Mouse (Mus musculus): ENCODE results near the gene Gdap1l1. TPM values are rescaled to one million over a fixed set of nuclear protein-coding genes. Genes with fewer than 3 reads are reported as not detected.

The Gdap1l1 gene
- total and polyA plus RNA-seq, 3 experiments = 0.16 TPM; not detected in 2

DNA sequence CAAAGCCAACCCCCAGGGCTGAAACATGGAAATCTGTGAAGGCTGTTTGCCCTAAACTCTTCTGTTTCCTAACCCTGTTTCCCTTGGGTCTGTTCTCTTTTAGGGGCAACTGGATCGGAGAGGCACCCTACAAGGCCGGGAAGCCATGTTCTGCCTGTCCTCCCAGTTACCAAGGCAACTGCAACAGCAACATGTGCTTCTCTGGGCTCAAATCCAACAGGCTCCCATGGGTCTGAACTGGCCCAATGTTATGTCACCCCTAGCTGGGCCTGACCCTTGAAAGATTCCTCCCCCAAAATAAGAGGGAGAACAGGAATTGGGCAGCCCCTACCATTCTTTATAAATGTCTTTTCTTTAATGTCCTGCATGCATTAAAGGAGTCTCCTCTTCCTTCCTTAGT lies 63.9 kb downstream of the Gdap1l1 start:
- Histone ChIP-seq H3K27me3 (ENCODE audit: insufficient read depth, low read length) (no peaks in the 10 kb centered on the region), H3K9me3 (replicated peaks) (no peaks in the 10 kb centered on the region), H3K4me1 (ENCODE audit: insufficient read depth, low read depth, low read length) (no peaks in the 10 kb centered on the region), H3K4me3 (ENCODE audit: low read depth, low read length) (no peak overlapping the region), H3K36me3 (replicated peaks) (no peaks in the 10 kb centered on the region)
- no peak for TF ChIP-seq TAL1 (conservative IDR thresholded peaks at IDR 0.05; ENCODE audit: low read depth, low read length)
- no peak for TF ChIP-seq GATA2 (IDR thresholded peaks at IDR 0.05; ENCODE audit: borderline replicate concordance, low read depth, low read length)
- TF ChIP-seq CTCF (IDR thresholded peaks at IDR 0.05; ENCODE audit: low read depth, low read length) = no peak
- no peak for DNase-seq (ENCODE audit: low spot score)
- ATAC-seq (ENCODE audit: extremely low read depth, insufficient number of reproducible peaks, low FRiP score, poor library complexity, severe bottlenecking) = no peak

DNA sequence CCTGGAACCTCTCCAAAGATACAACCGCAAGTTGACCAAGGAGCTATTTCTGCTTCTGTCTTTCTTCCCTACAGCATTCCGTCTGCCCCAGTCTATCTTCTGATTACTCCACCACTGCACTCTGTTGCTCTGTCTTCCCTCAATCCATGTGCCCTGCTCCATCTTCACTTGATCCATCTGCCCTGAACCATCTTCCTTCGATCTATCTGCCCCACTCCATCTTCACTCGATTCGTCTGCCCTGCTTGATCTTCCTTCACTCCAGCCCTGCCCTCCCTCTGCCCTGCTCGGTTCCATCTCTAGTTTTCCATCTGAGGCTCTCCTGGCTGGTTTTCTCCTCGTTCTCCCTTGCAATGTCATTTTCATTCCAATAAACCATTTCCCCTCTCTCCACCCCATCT lies 64.9 kb downstream of the Gdap1l1 start:
- Histone ChIP-seq H3K27me3 (ENCODE audit: insufficient read depth, low read length) (no peaks in the 10 kb centered on the region), H3K4me1 (ENCODE audit: insufficient read depth, low read depth, low read length) (no peaks in the 10 kb centered on the region), H3K4me3 (ENCODE audit: low read depth, low read length) (no peak overlapping the region), H3K9me3 (replicated peaks) (no peaks in the 10 kb centered on the region), H3K36me3 (replicated peaks) (no peaks in the 10 kb centered on the region)
- ATAC-seq (ENCODE audit: extremely low read depth, insufficient number of reproducible peaks, low FRiP score, poor library complexity, severe bottlenecking) = no peak
- DNase-seq (ENCODE audit: low spot score) = no peak
- TF ChIP-seq CTCF (IDR thresholded peaks at IDR 0.05; ENCODE audit: low read depth, low read length) (no peak), GATA1 (IDR thresholded peaks at IDR 0.05; ENCODE audit: borderline replicate concordance, low read length) (no peak), POLR2AphosphoS5 (IDR thresholded peaks at IDR 0.05; ENCODE audit: insufficient replicate concordance, low read depth, low read length) (no peak), GATA2 (IDR thresholded peaks at IDR 0.05; ENCODE audit: borderline replicate concordance, low read depth, low read length) (no peak), TAL1 (conservative IDR thresholded peaks at IDR 0.05; ENCODE audit: low read depth, low read length) (no peak)

Other genes starting within 250 kb of the Gdap1l1 start
- gene Tox2, start 235.4 kb upstream of the Gdap1l1 start, total RNA-seq (2014; fragmentation: Nextera tagmentation) = not detected in 2 replicates
- gene Tox2, start 235.4 kb upstream of the Gdap1l1 start, total RNA-seq (2017) = not detected in 2 replicates
- gene Tox2, start 235.4 kb upstream of the Gdap1l1 start, polyA plus RNA-seq (2012) = not detected in 2 replicates
- not detected in 2 replicates for gene Jph2, start 40.5 kb upstream of the Gdap1l1 start, total RNA-seq (2014; fragmentation: Nextera tagmentation)
- gene Jph2, start 40.5 kb upstream of the Gdap1l1 start, total RNA-seq (2017) = 0.05 TPM in 1 of 2 replicates, not detected in the other
- gene Jph2, start 40.5 kb upstream of the Gdap1l1 start, polyA plus RNA-seq (2012) = not detected in 2 replicates
- 42.0 and 42.5 TPM in 2 replicates for gene Oser1, start 13.8 kb upstream of the Gdap1l1 start, total RNA-seq (2014; fragmentation: Nextera tagmentation)
- 84.2 and 89.8 TPM in 2 replicates for gene Oser1, start 13.8 kb upstream of the Gdap1l1 start, total RNA-seq (2017)
- gene Oser1, start 13.8 kb upstream of the Gdap1l1 start, polyA plus RNA-seq (2012) = 14.0 TPM in 2 replicates
- gene Fitm2, start 34.2 kb downstream of the Gdap1l1 start, total RNA-seq (2014; fragmentation: Nextera tagmentation) = 4.6 and 4.8 TPM in 2 replicates
- 5.9 and 6.8 TPM in 2 replicates for gene Fitm2, start 34.2 kb downstream of the Gdap1l1 start, total RNA-seq (2017)
- 3.8 and 4.0 TPM in 2 replicates for gene Fitm2, start 34.2 kb downstream of the Gdap1l1 start, polyA plus RNA-seq (2012)
- not detected in 2 replicates for gene R3hdml, start 53.8 kb downstream of the Gdap1l1 start, total RNA-seq (2014; fragmentation: Nextera tagmentation)
- gene R3hdml, start 53.8 kb downstream of the Gdap1l1 start, total RNA-seq (2017) = not detected in 2 replicates
- not detected in 2 replicates for gene R3hdml, start 53.8 kb downstream of the Gdap1l1 start, polyA plus RNA-seq (2012)
- gene Hnf4a, start 68.3 kb downstream of the Gdap1l1 start, total RNA-seq (2014; fragmentation: Nextera tagmentation) = 0.19 and 0.38 TPM in 2 replicates
- 0.05 and 0.17 TPM in 2 replicates for gene Hnf4a, start 68.3 kb downstream of the Gdap1l1 start, total RNA-seq (2017)
- gene Hnf4a, start 68.3 kb downstream of the Gdap1l1 start, polyA plus RNA-seq (2012) = 0.17 and 0.26 TPM in 2 replicates
- gene Ttpal, start 163.8 kb downstream of the Gdap1l1 start, total RNA-seq (2014; fragmentation: Nextera tagmentation) = 20.5 and 23.0 TPM in 2 replicates
- 18.4 and 22.3 TPM in 2 replicates for gene Ttpal, start 163.8 kb downstream of the Gdap1l1 start, total RNA-seq (2017)
- 13.8 and 18.2 TPM in 2 replicates for gene Ttpal, start 163.8 kb downstream of the Gdap1l1 start, polyA plus RNA-seq (2012)
- 71.8 and 156 TPM in 2 replicates for gene Serinc3, start 206.7 kb downstream of the Gdap1l1 start, total RNA-seq (2014; fragmentation: Nextera tagmentation)
- gene Serinc3, start 206.7 kb downstream of the Gdap1l1 start, total RNA-seq (2017) = 51.6 and 55.0 TPM in 2 replicates
- 5.8 and 7.2 TPM in 2 replicates for gene Serinc3, start 206.7 kb downstream of the Gdap1l1 start, polyA plus RNA-seq (2012)
- 17.7 and 47.9 TPM in 2 replicates for gene Pkig, start 219.9 kb downstream of the Gdap1l1 start, total RNA-seq (2014; fragmentation: Nextera tagmentation)
- gene Pkig, start 219.9 kb downstream of the Gdap1l1 start, total RNA-seq (2017) = 28.1 and 28.8 TPM in 2 replicates
- gene Pkig, start 219.9 kb downstream of the Gdap1l1 start, polyA plus RNA-seq (2012) = 166 and 211 TPM in 2 replicates